Mouse (Mus musculus): ENCODE data around the gene Pdzd2. TPM values are rescaled to one million over a fixed set of nuclear protein-coding genes. Genes with fewer than 3 reads are reported as not detected.

Gene Pdzd2
- total RNA-seq, 2 experiments from 2014 or later = 2.4 TPM; not detected in 1

GRCm38 (mm10) chr15:12681891-12682290, 57.8 kb downstream of the Pdzd2 start:
- ATAC-seq (replicated peaks; ENCODE audit: low FRiP score, low TSS enrichment, poor library complexity, severe bottlenecking) = 0 out of 2 replicates have a peak, but pooled peaks have one; percentile 22

- no peak for ATAC-seq (replicated peaks; ENCODE audit: low FRiP score, low TSS enrichment, poor library complexity, severe bottlenecking)
These were observed 59.0 kb downstream of the Pdzd2 start for GRCm38 (mm10) chr15:12680750-12681149.

- no peak for ATAC-seq (replicated peaks; ENCODE audit: low FRiP score, low TSS enrichment, poor library complexity, severe bottlenecking)
These were observed 59.7 kb downstream of the Pdzd2 start for GRCm38 (mm10) chr15:12679996-12680395.

- no peak for ATAC-seq (replicated peaks; ENCODE audit: low FRiP score, low TSS enrichment, poor library complexity, severe bottlenecking)
These were observed 61.1 kb downstream of the Pdzd2 start for GRCm38 (mm10) chr15:12678540-12679112.

GRCm38 (mm10) chr15:12675366-12675765, 64.4 kb downstream of the Pdzd2 start:
- ATAC-seq (replicated peaks; ENCODE audit: low FRiP score, low TSS enrichment, poor library complexity, severe bottlenecking) = no peak

- ATAC-seq (replicated peaks; ENCODE audit: low FRiP score, low TSS enrichment, poor library complexity, severe bottlenecking) = no peak
These were observed 65.7 kb downstream of the Pdzd2 start for GRCm38 (mm10) chr15:12674026-12674425.

- peak; percentile 79 for ATAC-seq (replicated peaks; ENCODE audit: low FRiP score, low TSS enrichment, poor library complexity, severe bottlenecking)
These were observed 71.8 kb downstream of the Pdzd2 start for GRCm38 (mm10) chr15:12667760-12668520.

GRCm38 (mm10) chr15:12665946-12666345, 73.8 kb downstream of the Pdzd2 start:
- no peak for ATAC-seq (replicated peaks; ENCODE audit: low FRiP score, low TSS enrichment, poor library complexity, severe bottlenecking)

GRCm38 (mm10) chr15:12663351-12663750, 76.4 kb downstream of the Pdzd2 start:
- no peak for ATAC-seq (replicated peaks; ENCODE audit: low FRiP score, low TSS enrichment, poor library complexity, severe bottlenecking)

- ATAC-seq (replicated peaks; ENCODE audit: low FRiP score, low TSS enrichment, poor library complexity, severe bottlenecking) = no peak
These were observed 79.4 kb downstream of the Pdzd2 start for GRCm38 (mm10) chr15:12660320-12660719.

- ATAC-seq (replicated peaks; ENCODE audit: low FRiP score, low TSS enrichment, poor library complexity, severe bottlenecking) = no peak
These were observed 83.6 kb downstream of the Pdzd2 start for GRCm38 (mm10) chr15:12655959-12656662.

GRCm38 (mm10) chr15:12655316-12655715, 84.4 kb downstream of the Pdzd2 start:
- ATAC-seq (replicated peaks; ENCODE audit: low FRiP score, low TSS enrichment, poor library complexity, severe bottlenecking) = no peak

- no peak for ATAC-seq (replicated peaks; ENCODE audit: low FRiP score, low TSS enrichment, poor library complexity, severe bottlenecking)
These were observed 87.2 kb downstream of the Pdzd2 start for GRCm38 (mm10) chr15:12652336-12653031.

- ATAC-seq (replicated peaks; ENCODE audit: low FRiP score, low TSS enrichment, poor library complexity, severe bottlenecking) = no peak
These were observed 89.5 kb downstream of the Pdzd2 start for GRCm38 (mm10) chr15:12650236-12650635.

- no peak for ATAC-seq (replicated peaks; ENCODE audit: low FRiP score, low TSS enrichment, poor library complexity, severe bottlenecking)
These were observed 90.0 kb downstream of the Pdzd2 start for GRCm38 (mm10) chr15:12649674-12650073.

- ATAC-seq (replicated peaks; ENCODE audit: low FRiP score, low TSS enrichment, poor library complexity, severe bottlenecking) = no peak
These were observed 90.6 kb downstream of the Pdzd2 start for GRCm38 (mm10) chr15:12649131-12649530.

- ATAC-seq (replicated peaks; ENCODE audit: low FRiP score, low TSS enrichment, poor library complexity, severe bottlenecking) = no peak
These were observed 99.0 kb downstream of the Pdzd2 start for GRCm38 (mm10) chr15:12640755-12641154.

- no peak for ATAC-seq (replicated peaks; ENCODE audit: low FRiP score, low TSS enrichment, poor library complexity, severe bottlenecking)
These were observed 99.9 kb downstream of the Pdzd2 start for GRCm38 (mm10) chr15:12639776-12640175.

GRCm38 (mm10) chr15:12639181-12639580, 100.5 kb downstream of the Pdzd2 start:
- ATAC-seq (replicated peaks; ENCODE audit: low FRiP score, low TSS enrichment, poor library complexity, severe bottlenecking) = no peak
